In genomic region chr4:140812609-140813008, GRCm38 (mm10) we compare ENCODE assay signal across 12 mouse cellular contexts. TPM values are rescaled to one million over a fixed set of nuclear protein-coding genes. Genes with fewer than 3 reads are reported as not detected.
DNase-seq lines count a peak whose midpoint lies in the region; ATAC-seq and TF ChIP-seq lines count a peak whose summit lies in the region.
"Had no signal": no experiment of that assay in that cellular context is flagged by ENCODE, and none has a peak within 500 bp of the region (broad histone marks: within the 10 kb centered on the region; RNA-seq: fewer than 3 reads in every experiment).

No protein-coding gene starts in this region.

- no peaks in the 10 kb centered on the region for H3K4me1 ChIP-seq in midbrain, postnatal 0 days (ENCODE audit: insufficient read depth, low read length)
- no peaks in the 10 kb centered on the region for H3K4me1 ChIP-seq in midbrain, embryonic 16.5 days (ENCODE audit: control insufficient read depth, insufficient read depth, low read length)
- peaks cover 46% of the 10 kb centered on the region for H3K4me1 ChIP-seq in liver, postnatal 0 days (ENCODE audit: insufficient read depth)

- H3K9me3 ChIP-seq in midbrain, postnatal 0 days (ENCODE audit: low read length) = no peaks in the 10 kb centered on the region
- no peaks in the 10 kb centered on the region for H3K9me3 ChIP-seq in midbrain, embryonic 16.5 days (replicated peaks; ENCODE audit: control insufficient read depth, low read length, poor library complexity, severe bottlenecking)
- no peaks in the 10 kb centered on the region for H3K9me3 ChIP-seq in liver, postnatal 0 days (ENCODE audit: low read length)

- H3K36me3 ChIP-seq in midbrain, postnatal 0 days (ENCODE audit: insufficient read depth, low read length) = no peaks in the 10 kb centered on the region
- no peaks in the 10 kb centered on the region for H3K36me3 ChIP-seq in midbrain, embryonic 16.5 days (ENCODE audit: control insufficient read depth, insufficient read depth, low read length)
- H3K36me3 ChIP-seq in liver, postnatal 0 days (replicated peaks; ENCODE audit: insufficient read depth, low read length) = no peaks in the 10 kb centered on the region

- no peak for ATAC-seq in midbrain, postnatal 0 days (ENCODE audit: low FRiP score)
- no peak for ATAC-seq in midbrain, embryonic 16.5 days
- ATAC-seq in liver, postnatal 0 days = no peak
- ATAC-seq: activated CD4-positive, CD25-positive, alpha-beta regulatory T cell, adult 4 months had no signal

- WGBS in midbrain, postnatal 0 days = 32% methylated on average over 9 of the region's 14 CpGs
- 40% methylated on average over 13 of the region's 14 CpGs for WGBS in midbrain, embryonic 16.5 days
- 20% methylated on average over 11 of the region's 14 CpGs for WGBS in liver, postnatal 0 days (ENCODE audit: insufficient replicate concordance)

- H3K4me3 ChIP-seq in midbrain, postnatal 0 days (ENCODE audit: low read depth, low read length) = no peak overlapping the region
- H3K4me3 ChIP-seq in midbrain, embryonic 16.5 days (ENCODE audit: low read depth, low read length) = no peak overlapping the region
- no peak overlapping the region for H3K4me3 ChIP-seq in liver, postnatal 0 days (ENCODE audit: low read depth, low read length)

- H3K4me2 ChIP-seq in midbrain, postnatal 0 days (ENCODE audit: low read depth, low read length, poor library complexity, severe bottlenecking) = no peak overlapping the region
- H3K4me2 ChIP-seq in midbrain, embryonic 16.5 days (ENCODE audit: low read length) = no peak overlapping the region
- H3K4me2 ChIP-seq in liver, postnatal 0 days (ENCODE audit: low read depth, low read length) = peak overlapping the region; percentile 42

- TF ChIP-seq EP300 in liver, postnatal 0 days (IDR thresholded peaks at IDR 0.05; ENCODE audit: low read depth) = no peak

- no peak overlapping the region for H3K27ac ChIP-seq in midbrain, postnatal 0 days (ENCODE audit: low read depth, low read length)
- H3K27ac ChIP-seq in midbrain, embryonic 16.5 days (ENCODE audit: low read length) = no peak overlapping the region
- no peak overlapping the region for H3K27ac ChIP-seq in liver, postnatal 0 days (ENCODE audit: low read depth)

- H3K9ac ChIP-seq in midbrain, postnatal 0 days (replicated peaks; ENCODE audit: low read length, poor library complexity, severe bottlenecking) = no peak overlapping the region
- no peak overlapping the region for H3K9ac ChIP-seq in midbrain, embryonic 16.5 days (ENCODE audit: low read depth, low read length)
- no peak overlapping the region for H3K9ac ChIP-seq in liver, postnatal 0 days (replicated peaks)

- DNase-seq in adrenal gland, postnatal 10 days = peak; percentile 27
- no peak for DNase-seq in adrenal gland, postnatal 14 days
- peak; percentile 47 for DNase-seq in midbrain, postnatal 0 days (ENCODE audit: low spot score)
- DNase-seq in kidney, adult 9 months = peak; percentile 26
- peak; percentile 50 for DNase-seq in liver, postnatal 0 days
- no peak for DNase-seq in spleen, adult 12 weeks (ENCODE audit: low spot score)
- DNase-seq in frontal cortex, postnatal 14 days (ENCODE audit: low spot score in 2 of 2) = no peak
- DNase-seq: thymus, postnatal 14 days had no signal

- H3K27me3 ChIP-seq in midbrain, postnatal 0 days (ENCODE audit: insufficient read depth, low read length) = peaks cover 14% of the 10 kb centered on the region; the same call in 1 of the 2 replicates
- H3K27me3 ChIP-seq in midbrain, embryonic 16.5 days (ENCODE audit: control insufficient read depth, insufficient read depth, low read depth, low read length) = peaks cover 8% of the 10 kb centered on the region
- H3K27me3 ChIP-seq in liver, postnatal 0 days (ENCODE audit: insufficient read depth, low read length) = 0 out of 2 replicates have a peak, but pooled peaks cover 8% of the 10 kb centered on the region

- TF ChIP-seq CTCF in midbrain, postnatal 0 days (IDR thresholded peaks at IDR 0.05) = no peak
- TF ChIP-seq CTCF in liver, postnatal 0 days (IDR thresholded peaks at IDR 0.05; ENCODE audit: low read depth) = no peak

RNA-seq across cellular contexts. Expression of gene Padi3, which starts 2.2 kb away (rescaled TPM):
- total RNA-seq in adrenal gland, postnatal 10 days (2021) = under 1 TPM in 1 of 2 experiments, not detected in 1; 0.24 TPM
- total RNA-seq in adrenal gland, postnatal 14 days (2021) = not detected in 2 replicates
- total RNA-seq in midbrain, postnatal 0 days (2014; rRNA removed) = 0.14 TPM in 1 of 2 replicates, not detected in the other
- polyA plus RNA-seq in midbrain, postnatal 0 days (2015; fragmentation: Nextera tagmentation; extraction: Ambion mirVana) = not detected in 2 replicates
- not detected in 2 replicates for polyA plus RNA-seq in midbrain, embryonic 16.5 days (2015; fragmentation: Nextera tagmentation; extraction: Ambion mirVana)
- polyA plus RNA-seq in liver, postnatal 0 days (2015; fragmentation: Nextera tagmentation; extraction: Ambion mirVana) = 0.06 and 0.11 TPM in 2 replicates

RNA-seq across cellular contexts. Expression of gene Padi1, which starts 33.0 kb away (rescaled TPM):
- total RNA-seq in adrenal gland, postnatal 10 days (2021) = not detected
- not detected in 2 replicates for total RNA-seq in adrenal gland, postnatal 14 days (2021)
- 0.14 and 0.16 TPM in 2 replicates for total RNA-seq in midbrain, postnatal 0 days (2014; rRNA removed)
- polyA plus RNA-seq in midbrain, postnatal 0 days (2015; fragmentation: Nextera tagmentation; extraction: Ambion mirVana) = 0.06 TPM in 1 of 2 replicates, not detected in the other
- 0.07 and 0.09 TPM in 2 replicates for polyA plus RNA-seq in midbrain, embryonic 16.5 days (2015; fragmentation: Nextera tagmentation; extraction: Ambion mirVana)
- polyA plus RNA-seq in liver, postnatal 0 days (2015; fragmentation: Nextera tagmentation; extraction: Ambion mirVana) = 0.02 TPM in 1 of 2 replicates, not detected in the other
- total RNA-seq: gastrocnemius, postnatal 4 days; layer of hippocampus, postnatal 10 days had no signal

RNA-seq across cellular contexts. Expression of gene Padi4, which starts 38.6 kb away (rescaled TPM):
- total RNA-seq in adrenal gland, postnatal 10 days (2021) = 1 to 10 TPM; 1.1 to 1.2 TPM
- 0.75 and 0.85 TPM in 2 replicates for total RNA-seq in adrenal gland, postnatal 14 days (2021)
- total RNA-seq in midbrain, postnatal 0 days (2014; rRNA removed) = 0.57 TPM in 1 of 2 replicates, not detected in the other
- 0.07 and 0.09 TPM in 2 replicates for polyA plus RNA-seq in midbrain, postnatal 0 days (2015; fragmentation: Nextera tagmentation; extraction: Ambion mirVana)
- 0.20 and 0.25 TPM in 2 replicates for polyA plus RNA-seq in midbrain, embryonic 16.5 days (2015; fragmentation: Nextera tagmentation; extraction: Ambion mirVana)
- polyA plus RNA-seq in liver, postnatal 0 days (2015; fragmentation: Nextera tagmentation; extraction: Ambion mirVana) = 3.6 and 4.5 TPM in 2 replicates
- total RNA-seq: layer of hippocampus, postnatal 10 days had no signal

Comparison
In these comparisons a context has a peak if more than half of its experiments do, and no peak if none do; other contexts are left out.
1. DNase-seq: peak in adrenal gland, postnatal 10 days (single experiment), midbrain, postnatal 0 days (single experiment), kidney, adult 9 months (single experiment) and liver, postnatal 0 days (single experiment); none in adrenal gland, postnatal 14 days (single experiment), spleen, adult 12 weeks (single experiment) and frontal cortex, postnatal 14 days (0 of 2).